Mouse (Mus musculus) neural tube, embryonic 15.5 days (tissue): ENCODE measurements around the gene Prdm12. TPM values are rescaled to one million over a fixed set of nuclear protein-coding genes. Genes with fewer than 3 reads are reported as not detected.
A peak's percentile ranks its signal among the peaks of the same experiment; 100 is the strongest.
"Not testable (repeated sequence)": the region's sequence is repeated elsewhere in the genome, so short reads cannot be mapped to it uniquely, and the experiment has no call there.

Experiments
- ATAC-seq: fragments of 200-750 bp; cut with Nextera tagmentation; 2 replicates; pipeline ENCODE4 v1.8.0; 2017; ENCODE audit warnings: mild to moderate bottlenecking, moderate TSS enrichment, moderate library complexity; ENCODE audit not compliant: low FRiP score
- H3K27ac ChIP-seq: fragments of 300-500 bp; sonication (generic); replicated peaks from 2 replicates; pipeline ENCODE4 v1.5.1; 2015; ENCODE audit warnings: mild to moderate bottlenecking, inconsistent platforms
- H3K27me3 ChIP-seq: fragments of 300-500 bp; sonication (generic); replicated peaks from 2 replicates; pipeline ENCODE4 v1.6.1; 2015; ENCODE audit warnings: inconsistent platforms
- H3K36me3 ChIP-seq: fragments of 300-500 bp; sonication (generic); 2 replicates; pipeline ENCODE4 v1.6.1; 2015; ENCODE audit warnings: inconsistent platforms
- H3K4me1 ChIP-seq: fragments of 300-500 bp; sonication (generic); 2 replicates; pipeline ENCODE4 v1.6.1; 2015; ENCODE audit warnings: inconsistent platforms
- H3K4me2 ChIP-seq: fragments of 300-500 bp; sonication (generic); 2 replicates; pipeline ENCODE4 v1.6.1; 2015; ENCODE audit warnings: inconsistent platforms, mild to moderate bottlenecking, moderate library complexity
- H3K4me3 ChIP-seq: fragments of 300-500 bp; sonication (generic); replicated peaks from 2 replicates; pipeline ENCODE4 v1.5.1; 2015; ENCODE audit warnings: mild to moderate bottlenecking, inconsistent platforms
- H3K9ac ChIP-seq: fragments of 300-500 bp; sonication (generic); replicated peaks from 2 replicates; pipeline ENCODE4 v1.6.1; 2015; ENCODE audit warnings: mild to moderate bottlenecking, inconsistent platforms
- H3K9me3 ChIP-seq: fragments of 300-500 bp; sonication (generic); replicated peaks from 2 replicates; pipeline ENCODE4 v1.6.1; 2016; ENCODE audit warnings: inconsistent platforms
- WGBS: fragments of 180-500 bp; shearing (Covaris S2); methylation state at CpG from one replicate; pipeline ENCODE4 v1.1.7; 2015; ENCODE audit warnings: mixed read lengths; 5-methylcytosine and 5-hydroxymethylcytosine counted together
- polyA plus RNA-seq: library from polyadenylated mRNA; unstranded; fragments of >200 nt; fragmentation: Nextera tagmentation; extraction: Ambion mirVana; gene quantifications from 2 replicates; pipeline ENCODE4 v1.2.1, GENCODE M21; 2015

Prdm12 gene
- polyA plus RNA-seq, 1 experiment from 2014 or later: 7.8 TPM

DNA sequence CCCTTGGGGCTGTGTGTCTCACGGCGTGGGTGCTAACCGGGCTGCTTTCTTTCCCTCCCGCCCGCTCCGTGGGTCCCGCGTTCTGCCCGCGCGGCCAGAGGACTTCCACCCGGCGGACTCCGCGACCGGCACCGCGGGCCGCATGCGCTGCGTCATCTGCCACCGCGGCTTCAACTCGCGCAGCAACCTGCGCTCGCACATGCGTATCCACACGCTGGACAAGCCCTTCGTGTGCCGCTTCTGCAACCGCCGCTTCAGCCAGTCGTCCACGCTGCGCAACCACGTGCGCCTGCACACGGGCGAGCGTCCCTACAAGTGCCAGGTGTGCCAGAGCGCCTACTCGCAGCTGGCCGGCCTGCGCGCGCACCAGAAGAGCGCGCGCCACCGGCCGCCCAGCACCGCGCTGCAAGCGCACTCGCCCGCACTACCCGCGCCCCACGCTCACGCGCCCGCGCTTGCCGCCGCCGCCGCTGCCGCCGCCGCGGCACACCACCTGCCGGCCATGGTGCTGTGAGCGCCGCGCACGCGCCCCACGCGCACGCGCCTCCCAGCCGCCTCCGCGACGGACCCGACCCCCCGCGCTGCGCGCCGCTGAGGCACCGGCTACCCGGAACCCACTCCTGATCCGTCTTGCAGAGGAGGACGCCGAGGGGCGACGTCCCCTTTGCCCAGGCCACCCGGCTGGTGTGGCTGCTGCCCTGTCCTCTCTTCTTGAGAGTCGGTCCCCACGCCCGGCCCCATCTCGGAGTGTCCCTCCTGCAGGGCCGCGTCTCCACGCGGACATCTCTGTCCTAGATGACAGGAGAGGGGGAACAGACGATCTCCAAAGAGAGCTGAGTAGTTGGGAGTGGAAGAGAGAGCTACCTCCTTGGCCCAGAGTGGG, 14.4 kb downstream of the Prdm12 start:
- peak overlapping the region; percentile 85 for H3K4me2 ChIP-seq
- under 1% methylated on average over 91 of the region's 109 CpGs for WGBS
- H3K4me3 ChIP-seq: peak overlapping the region; percentile 51
- H3K27ac ChIP-seq: peak overlapping the region; percentile 51
- H3K4me1 ChIP-seq: peaks cover 16% of the 10 kb centered on the region
- peak; percentile 87 for ATAC-seq
- H3K36me3 ChIP-seq: no peaks in the 10 kb centered on the region
- peak overlapping the region; percentile 59 for H3K9ac ChIP-seq
- no peaks in the 10 kb centered on the region; the same call in 1 of the 2 replicates for H3K9me3 ChIP-seq
- peaks cover 94% of the 10 kb centered on the region for H3K27me3 ChIP-seq

DNA sequence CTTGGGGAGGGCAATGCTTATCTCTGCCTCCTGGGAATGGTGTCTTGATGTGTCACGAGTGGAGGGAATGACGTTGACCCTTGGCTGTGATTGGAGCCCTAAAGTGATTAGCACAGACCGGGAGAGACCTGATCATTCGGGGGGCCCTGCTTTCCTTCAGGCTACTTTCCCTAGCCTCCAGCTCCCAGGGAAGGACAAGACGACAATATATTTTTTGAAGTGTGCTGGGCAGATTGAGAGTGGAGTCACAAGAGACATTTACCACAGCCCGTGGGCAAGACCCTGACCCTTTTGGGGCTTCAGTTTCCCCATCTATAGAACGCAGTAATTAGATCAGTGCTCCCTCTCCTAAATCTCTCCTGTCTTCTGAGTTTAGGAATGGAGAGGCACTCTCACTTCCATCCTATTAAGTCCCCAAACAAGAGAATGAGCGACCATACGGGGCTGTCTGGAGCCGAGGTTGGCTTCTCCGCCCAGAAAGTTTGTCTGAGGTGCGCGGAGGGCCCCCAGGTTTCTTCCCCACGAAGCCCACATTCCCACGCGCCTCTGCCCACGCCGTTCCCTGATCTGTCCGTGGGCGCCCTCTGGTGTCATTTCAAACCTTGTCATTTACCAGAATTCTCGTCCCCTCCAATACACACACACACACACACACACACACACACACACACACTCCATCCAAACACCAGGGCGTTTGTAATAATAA, 15.2 kb downstream of the Prdm12 start:
- H3K4me3 ChIP-seq: peak overlapping the region; percentile 51
- H3K4me1 ChIP-seq: peaks cover 16% of the 10 kb centered on the region
- no peak for ATAC-seq
- H3K27ac ChIP-seq: peak overlapping the region; percentile 51
- peaks cover 94% of the 10 kb centered on the region for H3K27me3 ChIP-seq
- WGBS: 7% methylated on average over 22 of the region's 22 CpGs
- peak overlapping the region; percentile 85 for H3K4me2 ChIP-seq
- H3K36me3 ChIP-seq: no peaks in the 10 kb centered on the region
- H3K9ac ChIP-seq: no peak overlapping the region; the same call in 1 of the 2 replicates
- H3K9me3 ChIP-seq: no peaks in the 10 kb centered on the region; the same call in 1 of the 2 replicates

DNA sequence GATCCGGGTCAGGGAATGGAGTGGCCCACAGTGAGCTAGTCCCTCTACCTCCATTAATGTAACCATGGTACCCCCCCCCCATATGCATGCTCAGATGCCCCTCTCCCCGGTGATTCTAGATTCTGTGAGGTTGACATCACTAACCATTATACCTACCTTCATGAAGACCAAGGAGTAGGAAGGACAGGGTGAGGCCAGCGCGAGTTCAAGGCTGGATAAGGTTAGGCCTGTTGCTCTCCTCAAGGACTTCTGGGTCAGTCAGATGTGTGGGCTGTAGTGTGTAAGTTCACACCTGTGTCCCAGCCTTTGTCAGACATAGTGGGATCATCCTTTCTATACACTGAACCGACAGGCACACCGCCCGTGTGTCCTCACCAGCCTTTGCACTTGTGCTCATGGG, 16.5 kb downstream of the Prdm12 start:
- ATAC-seq: no peak

DNA sequence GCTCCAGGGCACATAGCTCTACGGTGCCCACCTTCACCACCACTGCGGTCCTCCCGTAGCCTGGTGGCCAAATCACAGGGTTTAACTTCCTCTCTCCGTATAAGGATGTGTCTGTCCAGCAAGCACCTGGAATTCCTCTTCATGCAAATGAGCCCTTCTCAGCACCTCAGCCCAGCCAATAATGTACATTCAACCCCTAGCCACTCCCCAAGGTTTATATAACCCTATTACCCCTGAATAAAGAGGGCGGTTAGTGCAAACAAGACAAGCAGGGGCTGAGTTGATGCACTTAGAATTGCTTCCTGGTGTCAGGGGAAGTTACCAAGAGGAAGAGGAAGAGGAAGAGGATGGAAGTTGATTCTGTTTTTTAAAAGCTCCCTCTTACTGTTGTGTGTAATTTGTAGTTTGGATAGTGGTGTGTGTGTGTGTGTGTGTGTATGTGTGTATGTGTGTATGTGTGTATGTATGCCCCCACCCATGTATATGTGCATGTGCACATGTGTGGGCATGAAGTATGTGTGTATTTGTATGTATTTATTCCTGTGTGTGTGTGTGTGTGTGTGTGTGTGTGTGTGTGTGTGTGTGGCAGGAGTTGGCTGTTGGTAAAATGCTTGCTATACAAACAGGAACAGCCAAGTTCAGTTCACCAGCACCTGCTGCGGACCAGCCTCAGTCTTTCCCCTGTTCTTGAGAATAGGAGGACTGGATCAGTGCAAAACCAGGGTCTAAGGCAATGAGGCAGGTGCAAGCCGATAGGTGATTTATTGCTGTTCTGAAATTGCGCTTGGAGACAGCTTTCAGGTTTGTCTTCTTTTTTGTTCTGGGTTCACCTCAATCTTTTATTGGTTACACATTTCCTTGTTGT, 23.3 kb downstream of the Prdm12 start:
- Histone ChIP-seq H3K4me1 (no peaks in the 10 kb centered on the region), H3K27me3 (peaks cover 82% of the 10 kb centered on the region), H3K9ac (no peak overlapping the region), H3K36me3 (no peaks in the 10 kb centered on the region), H3K9me3 (no peaks in the 10 kb centered on the region; the same call in 1 of the 2 replicates), H3K4me2 (no peak overlapping the region), H3K27ac (no peak overlapping the region), H3K4me3 (no peak overlapping the region)
- ATAC-seq: no peak
- 66% methylated on average over 8 of the region's 8 CpGs for WGBS

More for the DNA sequence above, 16.5 kb downstream of the Prdm12 start:
- peaks cover 16% of the 10 kb centered on the region for H3K4me1 ChIP-seq
- H3K4me2 ChIP-seq: no peak overlapping the region
- 87% methylated on average over 7 of the region's 7 CpGs for WGBS
- no peaks in the 10 kb centered on the region; the same call in 1 of the 2 replicates for H3K9me3 ChIP-seq
- no peak overlapping the region for H3K4me3 ChIP-seq
- H3K27me3 ChIP-seq: peaks cover 86% of the 10 kb centered on the region
- no peaks in the 10 kb centered on the region for H3K36me3 ChIP-seq
- H3K27ac ChIP-seq: no peak overlapping the region
- no peak overlapping the region for H3K9ac ChIP-seq

DNA sequence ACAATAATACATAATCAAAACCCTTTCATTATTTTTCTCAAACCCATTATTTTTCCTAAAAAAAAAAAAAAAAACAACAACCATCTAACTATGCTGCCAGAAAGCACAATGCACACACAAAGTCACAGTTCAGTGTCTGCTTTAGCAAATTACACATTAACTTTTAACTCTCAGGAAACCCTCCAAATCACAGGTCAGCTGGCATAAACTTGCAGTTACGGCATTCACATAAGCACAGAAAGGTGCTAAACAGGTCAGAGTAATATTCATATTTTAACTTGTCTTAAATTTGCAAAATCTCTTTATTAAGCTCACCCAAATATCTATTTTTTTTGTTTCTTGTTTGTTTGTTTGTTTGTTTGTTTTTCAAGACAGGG, 24.0 kb downstream of the Prdm12 start:
- Histone ChIP-seq H3K4me1 (no peaks in the 10 kb centered on the region), H3K27me3 (peaks cover 76% of the 10 kb centered on the region), H3K4me3 (no peak overlapping the region), H3K4me2 (no peak overlapping the region), H3K27ac (no peak overlapping the region), H3K36me3 (no peaks in the 10 kb centered on the region), H3K9ac (no peak overlapping the region), H3K9me3 (no peaks in the 10 kb centered on the region; the same call in 1 of the 2 replicates)
- WGBS: 93% methylated on average over 1 of the region's 1 CpGs
- ATAC-seq: no peak

DNA sequence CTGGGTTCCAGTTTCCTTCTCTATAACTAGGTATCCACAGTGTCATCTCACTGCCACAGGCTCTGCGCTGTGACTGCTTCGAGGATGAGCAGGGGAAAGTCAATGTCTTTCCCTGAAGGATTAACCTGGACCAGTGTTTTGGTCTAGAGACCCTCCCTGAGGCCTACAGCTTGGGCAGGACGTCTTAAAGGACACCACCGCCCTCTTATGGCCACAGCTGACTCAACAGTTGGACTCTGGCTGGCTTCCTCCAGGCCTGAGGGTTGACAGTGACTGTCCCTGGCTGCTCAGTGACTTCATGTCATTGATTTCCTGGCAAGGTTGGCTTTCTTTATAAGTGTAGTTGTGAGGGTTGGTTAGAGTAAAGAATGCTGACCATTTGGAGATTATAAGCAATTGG, 27.5 kb downstream of the Prdm12 start:
- peaks cover 50% of the 10 kb centered on the region for H3K27me3 ChIP-seq
- H3K9ac ChIP-seq: no peak overlapping the region
- H3K4me1 ChIP-seq: peaks cover 12% of the 10 kb centered on the region
- no peak for ATAC-seq
- H3K4me2 ChIP-seq: no peak overlapping the region
- no peaks in the 10 kb centered on the region for H3K36me3 ChIP-seq
- 31% methylated on average over 4 of the region's 4 CpGs for WGBS
- H3K4me3 ChIP-seq: no peak overlapping the region
- no peaks in the 10 kb centered on the region for H3K9me3 ChIP-seq
- no peak overlapping the region for H3K27ac ChIP-seq

DNA sequence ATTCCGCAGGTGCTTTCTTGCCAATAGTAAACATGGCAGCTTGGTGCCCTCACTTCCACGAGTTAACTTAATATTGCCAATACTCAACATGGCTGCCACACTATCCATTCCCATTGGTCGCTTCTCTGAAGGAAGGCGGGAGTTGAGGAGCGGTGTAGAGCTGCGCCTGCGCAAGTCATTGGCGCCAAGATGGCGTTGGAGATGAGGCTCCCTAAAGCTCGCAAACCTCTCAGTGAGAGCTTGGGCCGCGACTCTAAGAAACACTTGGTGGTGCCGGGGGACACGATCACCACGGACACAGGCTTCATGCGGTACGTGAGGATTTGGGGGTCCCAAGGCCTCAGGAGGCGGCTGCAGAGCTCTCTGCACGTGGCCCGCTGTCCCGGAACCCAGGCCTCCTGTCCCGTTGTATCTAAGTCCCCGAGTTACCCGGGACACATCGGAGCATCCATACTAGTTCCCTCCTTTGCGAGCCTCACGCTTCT, 30.8 kb downstream of the Prdm12 start, which contains the start of gene Exosc2:
Exosc2 (plus strand) TSS at position 165 of the 485 bp plus-strand sequence.
- peak within 1 kb of the TSS; percentile 72 for H3K9ac ChIP-seq
- H3K27me3 ChIP-seq: peaks cover 23% of the 10 kb centered on the region; the same call in 1 of the 2 replicates
- peak within 1 kb of the TSS; percentile 80 for H3K4me3 ChIP-seq
- H3K4me1 ChIP-seq: peaks cover 17% of the 10 kb centered on the region
- peak within 1 kb of the TSS; percentile 76 for H3K27ac ChIP-seq
- no peaks in the 10 kb centered on the region for H3K9me3 ChIP-seq
- H3K36me3 ChIP-seq: peaks cover 20% of the 10 kb centered on the region
- peak within 1 kb of the TSS; percentile 65 for H3K4me2 ChIP-seq
- WGBS: 1% methylated on average over 27 of the region's 27 CpGs
- peak; percentile 95 for ATAC-seq

DNA sequence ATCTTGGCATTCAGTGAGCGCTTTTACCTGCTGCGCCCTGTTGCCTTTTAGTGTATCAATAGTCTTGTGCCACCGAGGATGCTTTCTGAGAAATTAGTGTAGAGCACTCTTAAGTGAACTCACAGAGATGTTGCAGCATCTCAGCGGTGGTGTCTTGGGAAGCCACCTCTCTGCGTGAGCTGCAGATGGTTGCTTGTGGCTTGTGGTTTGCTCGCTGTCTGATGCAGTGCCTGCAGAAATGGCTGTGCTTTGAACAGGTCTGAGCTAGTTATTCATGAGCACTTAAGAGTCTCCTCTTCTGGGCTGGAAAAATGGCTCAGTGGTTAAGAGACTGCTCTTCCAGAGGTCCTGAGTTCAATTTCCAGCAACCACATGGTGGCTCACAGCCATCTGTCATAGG, 38.8 kb downstream of the Prdm12 start:
- Histone ChIP-seq H3K36me3 (peaks cover 69% of the 10 kb centered on the region), H3K27me3 (no peaks in the 10 kb centered on the region), H3K9ac (no peak overlapping the region), H3K4me1 (no peaks in the 10 kb centered on the region), H3K4me2 (no peak overlapping the region), H3K9me3 (no peaks in the 10 kb centered on the region), H3K4me3 (no peak overlapping the region), H3K27ac (no peak overlapping the region)
- 93% methylated on average over 6 of the region's 6 CpGs for WGBS
- ATAC-seq: no peak

DNA sequence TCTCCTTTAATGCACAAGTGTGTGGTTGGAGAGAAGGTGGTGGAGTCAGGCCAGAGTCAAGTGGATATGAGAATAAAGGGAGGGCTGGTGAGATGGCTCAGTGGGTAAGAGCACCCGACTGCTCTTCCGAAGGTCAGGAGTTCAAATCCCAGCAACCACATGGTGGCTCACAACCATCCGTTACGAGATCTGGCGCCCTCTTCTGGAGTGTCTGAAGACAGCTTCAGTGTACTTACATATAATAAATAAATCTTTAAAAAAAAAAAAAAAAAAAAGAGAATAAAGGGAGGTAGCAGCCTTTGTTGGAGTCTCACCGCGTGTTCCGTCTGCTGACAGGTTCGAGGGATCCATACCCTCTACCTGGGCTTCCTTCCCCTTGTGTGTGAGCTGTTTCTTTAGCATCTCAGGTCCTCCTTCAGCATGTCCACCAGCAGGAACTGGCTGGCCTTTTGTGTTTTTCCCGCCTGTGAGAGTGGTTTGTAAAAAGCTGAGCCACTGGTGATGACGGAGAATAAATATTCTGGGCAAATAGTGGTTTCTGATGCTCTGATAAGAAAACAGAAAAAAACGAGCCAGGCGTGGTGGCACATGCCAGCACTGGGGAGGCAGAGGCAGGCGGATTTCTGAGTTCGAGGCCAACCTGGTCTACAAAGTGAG, 41.3 kb downstream of the Prdm12 start:
- not testable (repeated sequence) for H3K4me3 ChIP-seq, ATAC-seq, H3K9ac ChIP-seq, H3K4me1 ChIP-seq, H3K27me3 ChIP-seq, H3K27ac ChIP-seq, H3K4me2 ChIP-seq, H3K9me3 ChIP-seq
- 87% methylated on average over 15 of the region's 15 CpGs for WGBS
- peaks cover 44% of the 10 kb centered on the region for H3K36me3 ChIP-seq

DNA sequence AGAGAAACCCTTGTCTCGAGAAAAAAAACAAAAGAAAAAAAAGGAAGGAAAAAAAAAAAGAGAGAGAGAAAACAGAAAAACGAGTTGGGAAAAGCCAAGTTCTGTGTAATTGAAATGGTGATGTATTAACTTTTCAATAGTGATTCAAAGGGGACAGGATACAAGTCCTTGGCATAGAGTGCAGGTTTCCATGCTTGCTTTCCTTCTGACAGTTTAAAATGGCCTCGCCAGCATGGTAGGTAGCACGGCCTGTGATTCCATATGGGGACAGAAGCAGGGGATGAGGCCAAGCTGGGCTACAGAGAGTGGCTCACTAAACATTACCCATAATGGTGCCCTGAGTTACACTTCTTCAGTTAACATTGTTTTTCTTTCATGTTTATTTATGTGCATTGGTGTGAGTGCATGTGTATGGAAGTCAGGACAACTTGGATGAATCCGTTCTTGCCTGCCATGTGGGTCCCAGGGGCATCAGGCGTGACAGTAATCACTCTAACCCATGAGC, 41.9 kb downstream of the Prdm12 start:
- no peak overlapping the region for H3K4me3 ChIP-seq
- H3K27me3 ChIP-seq: no peaks in the 10 kb centered on the region
- no peak for ATAC-seq
- H3K4me2 ChIP-seq: no peak overlapping the region
- no peak overlapping the region for H3K27ac ChIP-seq
- 81% methylated on average over 6 of the region's 6 CpGs for WGBS
- H3K36me3 ChIP-seq: peaks cover 38% of the 10 kb centered on the region
- H3K9ac ChIP-seq: no peak overlapping the region
- no peaks in the 10 kb centered on the region for H3K9me3 ChIP-seq
- H3K4me1 ChIP-seq: no peaks in the 10 kb centered on the region
